Mouse (Mus musculus): ENCODE measurements around the gene Slc25a25. TPM values are rescaled to one million over a fixed set of nuclear protein-coding genes. Genes with fewer than 3 reads are reported as not detected.

The Slc25a25 gene
- polyA plus RNA-seq, 1 experiment: 9.5 TPM

DNA sequence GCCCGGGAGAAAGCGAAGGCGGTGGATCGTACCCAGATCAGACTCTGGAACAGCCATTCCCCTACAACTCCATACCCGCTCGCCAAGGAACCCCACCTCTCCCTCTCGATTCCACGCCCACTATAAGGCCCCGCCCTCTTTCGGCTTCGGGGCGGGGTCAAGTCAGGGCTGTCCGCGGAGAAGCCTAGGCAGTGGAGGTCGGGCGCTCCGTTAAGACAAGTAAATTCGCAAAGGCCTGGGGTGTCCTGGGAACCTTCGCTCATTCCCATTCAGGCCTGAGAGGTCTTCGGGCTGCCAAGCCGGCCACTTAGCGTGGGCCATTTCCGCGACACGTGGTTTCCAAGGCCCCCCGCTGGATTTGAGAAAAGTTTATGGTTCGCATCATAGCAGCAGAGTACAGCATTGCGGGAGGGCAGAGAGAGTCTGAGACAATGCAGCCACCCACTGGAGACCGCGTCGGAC, 55.7 kb downstream of the Slc25a25 start, which contains the start of gene Ptges2:
Gene Ptges2 (plus strand): TSS at position 413 of the 462 bp plus-strand sequence.
- no peak for TF ChIP-seq MYOD1 (IDR thresholded peaks at IDR 0.05; ENCODE audit: control insufficient read depth in 1 of 3, insufficient read length in 2 of 3, low read depth in 2 of 3)
- no peak for TF ChIP-seq TCF12 (IDR thresholded peaks at IDR 0.05; ENCODE audit: insufficient read depth, poor library complexity, severe bottlenecking)
- no peak for TF ChIP-seq CEBPB (IDR thresholded peaks at IDR 0.05; ENCODE audit: insufficient read depth, poor library complexity, severe bottlenecking)
- TF ChIP-seq USF1 (IDR thresholded peaks at IDR 0.05; ENCODE audit: low read depth): peak; percentile 98
- TF ChIP-seq MYOG (IDR thresholded peaks at IDR 0.05; ENCODE audit: control insufficient read depth in 1 of 3, insufficient read depth in 1 of 3, insufficient read length in 2 of 3, low read depth in 2 of 3): no peak
- TF ChIP-seq E2F4 (IDR thresholded peaks at IDR 0.05; ENCODE audit: insufficient read depth): no peak
- TF ChIP-seq TCF3 (IDR thresholded peaks at IDR 0.05; ENCODE audit: insufficient read length, low read depth): no peak
- TF ChIP-seq SRF (IDR thresholded peaks at IDR 0.05; ENCODE audit: control insufficient read depth, insufficient read length, low read depth): no peak
- TF ChIP-seq REST (IDR thresholded peaks at IDR 0.05; ENCODE audit: insufficient read depth, insufficient read length): no peak
- TF ChIP-seq POLR2AphosphoS2 (IDR thresholded peaks at IDR 0.05; ENCODE audit: insufficient read length, low read depth): peak; percentile 53
- peak; percentile 53 for TF ChIP-seq POLR2A (IDR thresholded peaks at IDR 0.05; ENCODE audit: insufficient read length, low read depth)
- peak; percentile 89 for TF ChIP-seq MAX (IDR thresholded peaks at IDR 0.05; ENCODE audit: low read depth)
- H3K79me2 ChIP-seq (ENCODE audit: control insufficient read depth, insufficient read depth): peaks cover 23% of the 10 kb centered on the region

DNA sequence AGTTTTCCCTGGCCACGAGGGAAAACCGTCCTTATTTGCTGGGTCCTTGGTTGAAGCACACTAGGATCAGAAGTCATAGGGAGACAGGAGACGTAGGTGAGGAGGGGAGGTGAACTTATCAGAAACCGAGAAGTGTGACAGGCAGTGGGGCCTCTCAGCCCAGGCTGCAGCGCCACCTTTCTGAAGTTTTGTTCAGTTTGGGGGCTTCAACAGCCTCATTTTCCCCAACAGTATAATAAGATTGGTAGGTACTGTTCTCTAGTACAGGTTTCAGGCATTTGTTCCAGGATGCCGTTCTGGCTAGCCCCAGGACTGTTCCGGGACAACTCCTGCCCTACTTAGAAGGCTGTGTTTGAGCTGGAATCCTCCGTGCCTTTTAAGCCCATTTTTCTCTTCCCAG, 56.3 kb downstream of the Slc25a25 start:
- Histone ChIP-seq H3K4me2 (ENCODE audit: low read depth) (peak overlapping the region; percentile 91), H3ac (ENCODE audit: control insufficient read depth, insufficient read length) (peak overlapping the region; percentile 59)
- no peak for TF ChIP-seq USF1 (IDR thresholded peaks at IDR 0.05; ENCODE audit: low read depth)
- no peak for TF ChIP-seq MYOD1 (IDR thresholded peaks at IDR 0.05; ENCODE audit: control insufficient read depth in 1 of 3, insufficient read length in 2 of 3, low read depth in 2 of 3)
- TF ChIP-seq TCF12 (IDR thresholded peaks at IDR 0.05; ENCODE audit: insufficient read depth, poor library complexity, severe bottlenecking): no peak
- no peak for TF ChIP-seq CEBPB (IDR thresholded peaks at IDR 0.05; ENCODE audit: insufficient read depth, poor library complexity, severe bottlenecking)

More for the DNA sequence above, 55.7 kb downstream of the Slc25a25 start, which contains the start of gene Ptges2:
- Histone ChIP-seq H3ac (ENCODE audit: control insufficient read depth, insufficient read length) (peak within 1 kb of the TSS; percentile 59), H3K4me3 (peak within 1 kb of the TSS; percentile 83), H3K36me3 (ENCODE audit: control insufficient read depth, insufficient read depth) (no peaks in the 10 kb centered on the region), H3K4me2 (ENCODE audit: low read depth) (peak within 1 kb of the TSS; percentile 99), H3K27me3 (ENCODE audit: control insufficient read depth, insufficient read depth, insufficient read length) (no peaks in the 10 kb centered on the region)

DNA sequence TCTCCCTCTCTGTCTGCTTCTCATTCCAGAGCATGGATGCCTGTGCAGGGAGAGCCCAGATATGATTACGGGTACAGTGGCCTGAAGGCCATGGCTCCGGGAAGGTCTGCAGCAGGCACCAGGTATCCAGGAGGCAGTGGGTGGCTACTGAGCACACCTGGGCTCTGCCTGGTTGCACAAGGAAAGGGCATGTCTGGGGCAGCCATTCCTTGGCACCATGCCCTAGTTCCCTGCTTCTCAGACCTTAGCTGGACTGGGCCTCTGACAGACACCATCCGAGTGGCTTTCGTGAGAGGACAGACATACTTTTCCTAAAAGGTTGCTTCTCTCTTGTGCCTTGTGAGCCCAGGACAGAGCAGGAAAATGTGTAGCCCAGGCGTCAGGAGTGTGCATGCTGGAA, 59.2 kb downstream of the Slc25a25 start:
- Histone ChIP-seq H3K4me3 (no peak overlapping the region), H3K36me3 (ENCODE audit: control insufficient read depth, insufficient read depth) (no peaks in the 10 kb centered on the region), H3ac (ENCODE audit: control insufficient read depth, insufficient read length) (no peak overlapping the region), H3K27me3 (ENCODE audit: control insufficient read depth, insufficient read depth, insufficient read length) (peaks cover 7% of the 10 kb centered on the region), H3K4me2 (ENCODE audit: low read depth) (no peak overlapping the region), H3K79me2 (ENCODE audit: control insufficient read depth, insufficient read depth) (peaks cover 6% of the 10 kb centered on the region)
- TF ChIP-seq POLR2A (IDR thresholded peaks at IDR 0.05; ENCODE audit: insufficient read length, low read depth): no peak
- TF ChIP-seq USF1 (IDR thresholded peaks at IDR 0.05; ENCODE audit: low read depth): no peak
- TF ChIP-seq MYOG (IDR thresholded peaks at IDR 0.05; ENCODE audit: control insufficient read depth in 1 of 3, insufficient read depth in 1 of 3, insufficient read length in 2 of 3, low read depth in 2 of 3): no peak
- TF ChIP-seq TCF12 (IDR thresholded peaks at IDR 0.05; ENCODE audit: insufficient read depth, poor library complexity, severe bottlenecking): no peak
- TF ChIP-seq SRF (IDR thresholded peaks at IDR 0.05; ENCODE audit: control insufficient read depth, insufficient read length, low read depth): no peak
- no peak for TF ChIP-seq MYOD1 (IDR thresholded peaks at IDR 0.05; ENCODE audit: control insufficient read depth in 1 of 3, insufficient read length in 2 of 3, low read depth in 2 of 3)
- TF ChIP-seq TCF3 (IDR thresholded peaks at IDR 0.05; ENCODE audit: insufficient read length, low read depth): no peak

More for the DNA sequence above, 56.3 kb downstream of the Slc25a25 start:
- Histone ChIP-seq H3K4me3 (peak overlapping the region; percentile 83), H3K36me3 (ENCODE audit: control insufficient read depth, insufficient read depth) (no peaks in the 10 kb centered on the region), H3K27me3 (ENCODE audit: control insufficient read depth, insufficient read depth, insufficient read length) (no peaks in the 10 kb centered on the region), H3K79me2 (ENCODE audit: control insufficient read depth, insufficient read depth) (peaks cover 23% of the 10 kb centered on the region)

- TF ChIP-seq E2F4 (IDR thresholded peaks at IDR 0.05; ENCODE audit: insufficient read depth) (no peak), REST (IDR thresholded peaks at IDR 0.05; ENCODE audit: insufficient read depth, insufficient read length) (no peak), USF1 (IDR thresholded peaks at IDR 0.05; ENCODE audit: low read depth) (no peak), POLR2AphosphoS2 (IDR thresholded peaks at IDR 0.05; ENCODE audit: insufficient read length, low read depth) (no peak), TCF12 (IDR thresholded peaks at IDR 0.05; ENCODE audit: insufficient read depth, poor library complexity, severe bottlenecking) (no peak), TCF3 (IDR thresholded peaks at IDR 0.05; ENCODE audit: insufficient read length, low read depth) (no peak), SRF (IDR thresholded peaks at IDR 0.05; ENCODE audit: control insufficient read depth, insufficient read length, low read depth) (no peak), CEBPB (IDR thresholded peaks at IDR 0.05; ENCODE audit: insufficient read depth, poor library complexity, severe bottlenecking) (no peak), POLR2A (IDR thresholded peaks at IDR 0.05; ENCODE audit: insufficient read length, low read depth) (no peak), MAX (IDR thresholded peaks at IDR 0.05; ENCODE audit: low read depth) (no peak), MYOG (IDR thresholded peaks at IDR 0.05; ENCODE audit: control insufficient read depth in 1 of 3, insufficient read depth in 1 of 3, insufficient read length in 2 of 3, low read depth in 2 of 3) (no peak), MYOD1 (IDR thresholded peaks at IDR 0.05; ENCODE audit: control insufficient read depth in 1 of 3, insufficient read length in 2 of 3, low read depth in 2 of 3) (no peak)
- Histone ChIP-seq H3ac (ENCODE audit: control insufficient read depth, insufficient read length) (no peak overlapping the region), H3K36me3 (ENCODE audit: control insufficient read depth, insufficient read depth) (no peaks in the 10 kb centered on the region), H3K4me3 (no peak overlapping the region), H3K27me3 (ENCODE audit: control insufficient read depth, insufficient read depth, insufficient read length) (peaks cover 12% of the 10 kb centered on the region), H3K4me2 (ENCODE audit: low read depth) (no peak overlapping the region), H3K79me2 (ENCODE audit: control insufficient read depth, insufficient read depth) (no peaks in the 10 kb centered on the region)
These were observed 60.4 kb downstream of the Slc25a25 start for GRCm38 (mm10) chr2:32390871-32391270.

GRCm38 (mm10) chr2:32389157-32389556, 62.1 kb downstream of the Slc25a25 start:
- H3K79me2 ChIP-seq (ENCODE audit: control insufficient read depth, insufficient read depth): no peaks in the 10 kb centered on the region
- TF ChIP-seq E2F4 (IDR thresholded peaks at IDR 0.05; ENCODE audit: insufficient read depth) (no peak), USF1 (IDR thresholded peaks at IDR 0.05; ENCODE audit: low read depth) (no peak), MYOG (IDR thresholded peaks at IDR 0.05; ENCODE audit: control insufficient read depth in 1 of 3, insufficient read depth in 1 of 3, insufficient read length in 2 of 3, low read depth in 2 of 3) (no peak), POLR2AphosphoS2 (IDR thresholded peaks at IDR 0.05; ENCODE audit: insufficient read length, low read depth) (no peak), CEBPB (IDR thresholded peaks at IDR 0.05; ENCODE audit: insufficient read depth, poor library complexity, severe bottlenecking) (no peak)
- no peak overlapping the region for H3ac ChIP-seq (ENCODE audit: control insufficient read depth, insufficient read length)
- no peaks in the 10 kb centered on the region for H3K36me3 ChIP-seq (ENCODE audit: control insufficient read depth, insufficient read depth)
- no peak overlapping the region for H3K4me2 ChIP-seq (ENCODE audit: low read depth)
- peaks cover 19% of the 10 kb centered on the region for H3K27me3 ChIP-seq (ENCODE audit: control insufficient read depth, insufficient read depth, insufficient read length)
- no peak overlapping the region for H3K4me3 ChIP-seq

All from myocyte (in vitro differentiated cells).